Mouse (Mus musculus): ENCODE measurements around the gene Grwd1. TPM values are rescaled to one million over a fixed set of nuclear protein-coding genes. Genes with fewer than 3 reads are reported as not detected.
A peak's percentile ranks its signal among the peaks of the same experiment; 100 is the strongest.

Gene Grwd1
- polyA plus RNA-seq, 1 experiment, result 15.2 TPM

GRCm38 (mm10) chr7:45842950-45843744, 12.4 kb upstream of the Grwd1 start:
- H3K4me3 ChIP-seq (ENCODE audit: extremely low read depth, insufficient read depth, insufficient read length), result no peak overlapping the region
- no peak overlapping the region for H3K27ac ChIP-seq (ENCODE audit: insufficient read depth, low read length)
- TF ChIP-seq POLR2A (IDR thresholded peaks at IDR 0.05; ENCODE audit: low read depth, low read length) (no peak), CTCF (IDR thresholded peaks at IDR 0.05; ENCODE audit: extremely low read depth, insufficient read depth, insufficient read length, insufficient replicate concordance) (no peak)
- H3K27me3 ChIP-seq (ENCODE audit: control insufficient read depth, insufficient read depth, low read length), result no peaks in the 10 kb centered on the region
- H3K36me3 ChIP-seq (ENCODE audit: control insufficient read depth, insufficient read depth, low read length), result no peaks in the 10 kb centered on the region
- no peaks in the 10 kb centered on the region for H3K4me1 ChIP-seq (ENCODE audit: control insufficient read depth, insufficient read depth, insufficient read length)
- no peak for DNase-seq (ENCODE audit: low read depth in 1 of 2, low spot score in 2 of 2)
- 86% methylated on average over 10 of the region's 10 CpGs for WGBS

DNA sequence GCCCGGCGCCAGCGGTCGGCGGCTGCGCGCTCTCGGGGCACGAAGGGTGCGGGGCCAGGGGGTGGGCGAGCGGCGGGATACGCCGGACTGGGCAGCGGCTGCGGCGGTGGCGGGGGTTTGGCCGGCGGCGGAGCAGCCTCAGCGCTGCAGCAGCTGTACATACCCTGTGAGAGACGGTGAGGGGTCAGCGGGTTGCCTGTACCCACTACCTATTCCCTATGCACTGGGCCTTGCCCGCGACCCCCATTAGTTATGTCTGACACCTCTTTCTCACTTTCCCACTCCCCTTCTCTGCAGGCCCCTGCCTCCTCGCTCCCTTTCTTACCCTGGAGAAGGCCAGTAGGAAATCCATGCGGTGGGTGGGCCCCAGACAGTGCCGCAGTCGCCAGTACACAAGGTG, 3.2 kb upstream of the Grwd1 start:
- no peaks in the 10 kb centered on the region for H3K36me3 ChIP-seq (ENCODE audit: control insufficient read depth, insufficient read depth, low read length)
- no peak for DNase-seq (ENCODE audit: low read depth in 1 of 2, low spot score in 2 of 2)
- H3K27me3 ChIP-seq (ENCODE audit: control insufficient read depth, insufficient read depth, low read length), result peaks cover 21% of the 10 kb centered on the region
- TF ChIP-seq CTCF (IDR thresholded peaks at IDR 0.05; ENCODE audit: extremely low read depth, insufficient read depth, insufficient read length, insufficient replicate concordance), result no peak
- no peak overlapping the region for H3K4me3 ChIP-seq (ENCODE audit: extremely low read depth, insufficient read depth, insufficient read length)
- WGBS, result 18% methylated on average over 20 of the region's 31 CpGs
- no peak overlapping the region for H3K27ac ChIP-seq (ENCODE audit: insufficient read depth, low read length)
- H3K4me1 ChIP-seq (ENCODE audit: control insufficient read depth, insufficient read depth, insufficient read length), result peaks cover 11% of the 10 kb centered on the region

GRCm38 (mm10) chr7:45833148-45833790, 2.5 kb upstream of the Grwd1 start:
- no peak for TF ChIP-seq POLR2A (IDR thresholded peaks at IDR 0.05; ENCODE audit: low read depth, low read length)
- TF ChIP-seq CTCF (IDR thresholded peaks at IDR 0.05; ENCODE audit: extremely low read depth, insufficient read depth, insufficient read length, insufficient replicate concordance), result no peak
- H3K27me3 ChIP-seq (ENCODE audit: control insufficient read depth, insufficient read depth, low read length), result peaks cover 21% of the 10 kb centered on the region

GRCm38 (mm10) chr7:45832428-45832827, 1.7 kb upstream of the Grwd1 start:
- Histone ChIP-seq H3K36me3 (ENCODE audit: control insufficient read depth, insufficient read depth, low read length) (peaks cover 7% of the 10 kb centered on the region), H3K27me3 (ENCODE audit: control insufficient read depth, insufficient read depth, low read length) (peaks cover 21% of the 10 kb centered on the region), H3K4me1 (ENCODE audit: control insufficient read depth, insufficient read depth, insufficient read length) (peaks cover 11% of the 10 kb centered on the region), H3K4me3 (ENCODE audit: extremely low read depth, insufficient read depth, insufficient read length) (no peak overlapping the region), H3K27ac (ENCODE audit: insufficient read depth, low read length) (no peak overlapping the region)
- DNase-seq (ENCODE audit: low read depth in 1 of 2, low spot score in 2 of 2), result no peak
- TF ChIP-seq POLR2A (IDR thresholded peaks at IDR 0.05; ENCODE audit: low read depth, low read length) (no peak), CTCF (IDR thresholded peaks at IDR 0.05; ENCODE audit: extremely low read depth, insufficient read depth, insufficient read length, insufficient replicate concordance) (no peak)
- WGBS, result 16% methylated on average over 30 of the region's 30 CpGs

More at GRCm38 (mm10) chr7:45833148-45833790, 2.5 kb upstream of the Grwd1 start:
- peaks cover 11% of the 10 kb centered on the region for H3K4me1 ChIP-seq (ENCODE audit: control insufficient read depth, insufficient read depth, insufficient read length)
- DNase-seq (ENCODE audit: low read depth in 1 of 2, low spot score in 2 of 2), result no peak
- WGBS, result 2% methylated on average over 85 of the region's 86 CpGs
- H3K36me3 ChIP-seq (ENCODE audit: control insufficient read depth, insufficient read depth, low read length), result peaks cover 3% of the 10 kb centered on the region; the same call in 1 of the 2 replicates
- H3K4me3 ChIP-seq (ENCODE audit: extremely low read depth, insufficient read depth, insufficient read length), result no peak overlapping the region
- no peak overlapping the region for H3K27ac ChIP-seq (ENCODE audit: insufficient read depth, low read length)

GRCm38 (mm10) chr7:45831128-45831525, 383 bp upstream of the Grwd1 start:
- H3K36me3 ChIP-seq (ENCODE audit: control insufficient read depth, insufficient read depth, low read length), result peaks cover 13% of the 10 kb centered on the region
- peaks cover 11% of the 10 kb centered on the region for H3K4me1 ChIP-seq (ENCODE audit: control insufficient read depth, insufficient read depth, insufficient read length)
- WGBS, result 24% methylated on average over 5 of the region's 5 CpGs
- peak overlapping the region; percentile 93 for H3K4me3 ChIP-seq (ENCODE audit: extremely low read depth, insufficient read depth, insufficient read length)
- H3K27ac ChIP-seq (ENCODE audit: insufficient read depth, low read length), result no peak overlapping the region
- H3K27me3 ChIP-seq (ENCODE audit: control insufficient read depth, insufficient read depth, low read length), result peaks cover 21% of the 10 kb centered on the region
- no peak for DNase-seq (ENCODE audit: low read depth in 1 of 2, low spot score in 2 of 2)
- TF ChIP-seq CTCF (IDR thresholded peaks at IDR 0.05; ENCODE audit: extremely low read depth, insufficient read depth, insufficient read length, insufficient replicate concordance) (no peak), POLR2A (IDR thresholded peaks at IDR 0.05; ENCODE audit: low read depth, low read length) (no peak)

GRCm38 (mm10) chr7:45826631-45827030, 4.1 kb downstream of the Grwd1 start:
- Histone ChIP-seq H3K4me3 (ENCODE audit: extremely low read depth, insufficient read depth, insufficient read length) (no peak overlapping the region), H3K36me3 (ENCODE audit: control insufficient read depth, insufficient read depth, low read length) (peaks cover 24% of the 10 kb centered on the region), H3K27me3 (ENCODE audit: control insufficient read depth, insufficient read depth, low read length) (no peaks in the 10 kb centered on the region), H3K4me1 (ENCODE audit: control insufficient read depth, insufficient read depth, insufficient read length) (peaks cover 7% of the 10 kb centered on the region; the same call in 1 of the 2 replicates), H3K27ac (ENCODE audit: insufficient read depth, low read length) (no peak overlapping the region)
- TF ChIP-seq POLR2A (IDR thresholded peaks at IDR 0.05; ENCODE audit: low read depth, low read length) (no peak), CTCF (IDR thresholded peaks at IDR 0.05; ENCODE audit: extremely low read depth, insufficient read depth, insufficient read length, insufficient replicate concordance) (no peak)
- WGBS, result 88% methylated on average over 7 of the region's 7 CpGs
- no peak for DNase-seq (ENCODE audit: low read depth in 1 of 2, low spot score in 2 of 2)

- TF ChIP-seq POLR2A (IDR thresholded peaks at IDR 0.05; ENCODE audit: low read depth, low read length) (no peak), CTCF (IDR thresholded peaks at IDR 0.05; ENCODE audit: extremely low read depth, insufficient read depth, insufficient read length, insufficient replicate concordance) (no peak)
- WGBS, result 90% methylated on average over 7 of the region's 7 CpGs
Observed at GRCm38 (mm10) chr7:45824598-45824997, 6.1 kb downstream of the Grwd1 start, which contains the start of gene Kcnj14. Gene Kcnj14 (minus strand): TSS chr7:45824782.

More at GRCm38 (mm10) chr7:45824598-45824997, 6.1 kb downstream of the Grwd1 start, which contains the start of gene Kcnj14:
- Histone ChIP-seq H3K36me3 (ENCODE audit: control insufficient read depth, insufficient read depth, low read length) (peaks cover 24% of the 10 kb centered on the region), H3K4me3 (ENCODE audit: extremely low read depth, insufficient read depth, insufficient read length) (no peak within 1 kb of the TSS), H3K27me3 (ENCODE audit: control insufficient read depth, insufficient read depth, low read length) (no peaks in the 10 kb centered on the region), H3K27ac (ENCODE audit: insufficient read depth, low read length) (no peak within 1 kb of the TSS), H3K4me1 (ENCODE audit: control insufficient read depth, insufficient read depth, insufficient read length) (no peaks in the 10 kb centered on the region)
- DNase-seq (ENCODE audit: low read depth in 1 of 2, low spot score in 2 of 2), result no peak
